Mouse (Mus musculus): ENCODE results near the gene Slu7.

The Slu7 gene

DNA sequence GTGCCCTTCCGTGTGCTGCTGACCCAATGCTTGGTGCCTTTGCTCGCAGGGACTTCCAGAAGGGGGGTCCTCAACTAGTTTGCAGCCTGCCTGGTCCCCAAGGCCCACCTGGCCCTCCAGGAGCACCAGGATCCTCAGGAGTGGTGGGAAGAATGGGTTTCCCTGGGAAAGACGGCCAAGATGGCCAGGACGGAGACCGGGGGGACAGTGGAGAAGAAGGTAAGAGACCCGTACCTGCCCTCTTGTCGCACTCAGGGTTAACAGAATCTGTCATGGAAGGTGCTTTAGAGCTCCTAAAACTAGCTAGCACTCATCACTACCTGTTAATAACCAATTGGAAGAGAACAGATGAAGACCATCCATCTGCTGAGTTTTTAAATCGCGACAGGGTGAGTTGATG lies 52.3 kb downstream of the Slu7 start:
- DNase-seq: no peak

DNA sequence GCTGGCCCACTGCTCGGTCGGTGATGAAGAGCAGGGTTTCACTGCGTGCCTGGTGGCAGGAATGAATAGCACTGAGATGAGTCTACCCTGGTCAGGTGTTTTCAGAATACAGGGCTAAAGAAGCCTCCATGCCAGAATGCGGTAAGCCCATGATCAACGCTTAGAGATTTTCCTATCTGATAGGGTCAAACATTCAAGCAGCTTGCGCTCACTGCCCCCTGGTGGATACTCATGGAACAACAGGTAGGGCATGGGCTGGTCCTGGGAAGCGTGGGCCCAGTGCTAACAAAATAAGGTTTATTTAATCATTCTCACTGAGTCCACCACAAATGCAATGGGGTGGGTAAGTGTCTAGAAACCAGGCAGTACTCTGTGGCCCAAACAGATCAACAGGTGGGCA lies 59.1 kb downstream of the Slu7 start:
- peak; percentile 83 for DNase-seq

DNA sequence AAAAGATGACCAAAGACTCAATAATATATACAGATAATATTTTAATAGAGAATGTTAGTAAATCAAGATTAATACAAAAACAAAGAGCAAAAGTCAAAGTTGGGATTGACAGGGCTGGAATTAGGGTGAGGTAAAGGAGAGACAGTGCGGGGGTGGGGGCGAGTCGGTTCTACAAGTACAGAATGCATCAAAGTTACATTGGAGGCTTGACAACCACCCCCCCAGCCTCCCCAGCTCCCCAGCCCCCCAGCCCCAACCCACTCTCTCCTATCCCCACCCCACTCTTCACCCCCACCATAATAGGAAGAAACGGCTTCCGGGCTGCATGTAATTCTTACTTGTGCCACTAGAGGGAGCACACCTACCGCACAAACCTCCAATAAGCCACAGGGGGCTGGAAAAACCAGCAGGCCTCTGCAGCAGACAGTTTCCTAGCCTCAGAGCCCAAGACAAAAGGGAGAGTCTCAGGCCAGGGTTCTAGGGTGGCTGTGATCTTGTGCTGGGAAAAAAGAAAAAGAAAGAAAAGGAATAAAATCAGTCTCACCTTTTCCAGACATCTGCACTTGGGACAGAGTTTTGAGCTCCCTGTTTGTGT lies 60.4 kb downstream of the Slu7 start:
- DNase-seq: peak; percentile 72

DNA sequence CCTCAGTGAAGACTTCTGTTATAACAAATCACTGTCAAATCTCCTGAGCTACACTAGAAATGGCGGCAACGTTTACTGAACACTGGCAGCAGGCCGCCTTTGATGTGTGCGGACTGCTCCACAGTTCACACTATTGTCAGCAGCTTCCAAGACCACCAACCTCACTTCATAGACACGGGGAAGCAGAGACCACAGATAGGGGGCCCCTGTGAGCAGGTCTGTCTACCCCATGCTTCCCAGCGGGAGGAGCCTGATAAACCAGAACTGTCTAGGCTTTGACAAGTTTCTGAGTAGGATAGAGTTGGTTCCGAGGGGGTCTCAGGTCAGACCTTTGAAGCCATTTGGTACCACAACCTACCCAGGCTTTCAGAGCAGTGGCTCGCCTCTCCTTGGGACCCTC lies 61.5 kb downstream of the Slu7 start:
- no peak for DNase-seq

DNA sequence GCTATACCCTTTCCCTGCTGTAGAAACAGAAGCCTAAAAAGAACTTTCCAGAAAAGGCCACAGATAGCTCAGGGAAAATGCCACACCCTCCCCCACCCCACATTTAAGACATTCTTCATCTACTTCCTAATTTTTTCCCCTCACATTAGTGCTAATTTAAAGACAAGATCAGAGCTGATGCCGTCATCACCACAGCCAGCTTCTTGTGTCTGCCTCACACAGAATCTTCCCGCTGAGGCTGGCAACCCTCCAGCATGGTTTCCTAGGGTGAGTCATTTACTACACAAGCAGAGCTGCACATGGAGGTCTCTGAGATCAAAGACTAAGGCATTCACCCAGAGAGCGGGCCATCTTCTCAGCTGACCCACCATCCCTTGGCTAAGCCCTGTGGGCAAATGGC lies 62.0 kb downstream of the Slu7 start:
- DNase-seq: peak; percentile 54

Data from lung, postnatal 36 days (tissue).